In the genomic region with DNA sequence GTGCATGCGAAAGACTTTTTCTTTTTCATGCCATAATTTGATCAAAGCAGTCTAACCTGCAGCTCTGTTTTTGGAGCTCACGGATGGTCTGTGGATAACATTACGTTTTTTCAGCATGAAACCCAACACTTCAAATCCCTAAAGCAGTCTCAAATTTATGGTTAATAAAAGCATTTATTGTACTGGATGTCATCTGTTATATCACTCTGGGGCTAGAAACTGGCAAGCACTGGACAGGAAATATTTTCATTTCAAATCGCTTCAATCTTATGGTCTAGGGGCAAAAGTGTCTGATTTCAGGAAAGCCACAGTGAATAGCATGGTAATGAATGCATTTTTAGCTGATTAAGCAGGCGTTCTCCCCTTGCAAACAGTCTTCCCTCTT, we compare ENCODE assay signal across 12 mouse cellular contexts. TPM values are rescaled to one million over a fixed set of nuclear protein-coding genes. Genes with fewer than 3 reads are reported as not detected.
DNase-seq lines count a peak whose midpoint lies in the region; ATAC-seq and TF ChIP-seq lines count a peak whose summit lies in the region.
"Had no signal": no experiment of that assay in that cellular context is flagged by ENCODE, and none has a peak within 500 bp of the region (broad histone marks: within the 10 kb centered on the region; RNA-seq: fewer than 3 reads in every experiment).

No protein-coding gene starts in this region.

- no peak for DNase-seq in heart, adult 18-20 months
- no peak for DNase-seq in testis, postnatal 10 days (ENCODE audit: low spot score)
- no peak for DNase-seq in left cerebral cortex, postnatal 36 days (ENCODE audit: low spot score in 2 of 2)
- DNase-seq: liver; lung, postnatal 10 days had no signal

- H3K4me2 ChIP-seq in embryonic facial prominence, embryonic 13.5 days, result peak overlapping the region; percentile 26; the same call in 1 of the 2 replicates
- H3K4me2 ChIP-seq in hindbrain, embryonic 13.5 days, result peak overlapping the region; percentile 16; the same call in 1 of the 2 replicates
- H3K4me2 ChIP-seq in midbrain, embryonic 12.5 days (replicated peaks), result peak overlapping the region; percentile 32
- H3K4me2 ChIP-seq: heart, embryonic 12.5 days had no signal

- no peaks in the 10 kb centered on the region for H3K36me3 ChIP-seq in ES-Bruce4 (ENCODE audit: control insufficient read depth, insufficient read depth, low read length, poor library complexity, severe bottlenecking)
- no peaks in the 10 kb centered on the region for H3K36me3 ChIP-seq in embryonic facial prominence, embryonic 13.5 days
- H3K36me3 ChIP-seq in hindbrain, embryonic 13.5 days, result no peaks in the 10 kb centered on the region
- H3K36me3 ChIP-seq in midbrain, embryonic 12.5 days, result no peaks in the 10 kb centered on the region
- H3K36me3 ChIP-seq: heart, embryonic 12.5 days had no signal

- peaks cover 10% of the 10 kb centered on the region for H3K4me1 ChIP-seq in ES-Bruce4 (ENCODE audit: control insufficient read depth, insufficient read depth, low read length)
- peaks cover 69% of the 10 kb centered on the region for H3K4me1 ChIP-seq in embryonic facial prominence, embryonic 13.5 days
- H3K4me1 ChIP-seq in hindbrain, embryonic 13.5 days (replicated peaks), result peaks cover 43% of the 10 kb centered on the region
- peaks cover 46% of the 10 kb centered on the region for H3K4me1 ChIP-seq in midbrain, embryonic 12.5 days

- 16% methylated on average over 5 of the region's 5 CpGs for WGBS in embryonic facial prominence, embryonic 13.5 days
- 27% methylated on average over 5 of the region's 5 CpGs for WGBS in hindbrain, embryonic 13.5 days
- 29% methylated on average over 5 of the region's 5 CpGs for WGBS in midbrain, embryonic 12.5 days

- H3K4me3 ChIP-seq in ES-Bruce4 (ENCODE audit: low read depth, low read length), result no peak overlapping the region
- H3K4me3 ChIP-seq in embryonic facial prominence, embryonic 13.5 days, result no peak overlapping the region
- no peak overlapping the region for H3K4me3 ChIP-seq in hindbrain, embryonic 13.5 days
- no peak overlapping the region for H3K4me3 ChIP-seq in midbrain, embryonic 12.5 days
- H3K4me3 ChIP-seq: heart, embryonic 12.5 days had no signal

- TF ChIP-seq POLR2A in ES-Bruce4 (IDR thresholded peaks at IDR 0.05; ENCODE audit: insufficient read depth, low read length), result no peak

- no peak overlapping the region for H3K9ac ChIP-seq in ES-Bruce4 (ENCODE audit: low read depth, poor library complexity, severe bottlenecking)
- no peak overlapping the region for H3K9ac ChIP-seq in embryonic facial prominence, embryonic 13.5 days
- H3K9ac ChIP-seq in hindbrain, embryonic 13.5 days, result no peak overlapping the region
- H3K9ac ChIP-seq in midbrain, embryonic 12.5 days (replicated peaks), result no peak overlapping the region
- H3K9ac ChIP-seq: heart, embryonic 12.5 days had no signal

- no peak for TF ChIP-seq EP300 in ES-Bruce4 (IDR thresholded peaks at IDR 0.05; ENCODE audit: insufficient read depth, low read depth, low read length)

- intact Hi-C loops in left cerebral cortex, postnatal 36 days (cut with DNase I), result no loop called here

- H3K27ac ChIP-seq in ES-Bruce4 (ENCODE audit: insufficient read depth, low read length), result peak overlapping the region; percentile 60
- H3K27ac ChIP-seq in embryonic facial prominence, embryonic 13.5 days, result peak overlapping the region; percentile 92
- H3K27ac ChIP-seq in hindbrain, embryonic 13.5 days, result peak overlapping the region; percentile 76
- H3K27ac ChIP-seq in midbrain, embryonic 12.5 days (replicated peaks), result peak overlapping the region; percentile 75

- H3K27me3 ChIP-seq in ES-Bruce4 (ENCODE audit: control insufficient read depth, insufficient read depth, low read length, poor library complexity, severe bottlenecking), result no peaks in the 10 kb centered on the region
- no peaks in the 10 kb centered on the region for H3K27me3 ChIP-seq in embryonic facial prominence, embryonic 13.5 days
- no peaks in the 10 kb centered on the region for H3K27me3 ChIP-seq in hindbrain, embryonic 13.5 days
- peaks cover 45% of the 10 kb centered on the region for H3K27me3 ChIP-seq in midbrain, embryonic 12.5 days
- H3K27me3 ChIP-seq: heart, embryonic 12.5 days had no signal

- no peaks in the 10 kb centered on the region for H3K9me3 ChIP-seq in ES-Bruce4 (replicated peaks; ENCODE audit: control insufficient read depth, insufficient read depth, low read length, poor library complexity, severe bottlenecking)
- no peaks in the 10 kb centered on the region for H3K9me3 ChIP-seq in embryonic facial prominence, embryonic 13.5 days
- no peaks in the 10 kb centered on the region for H3K9me3 ChIP-seq in hindbrain, embryonic 13.5 days
- no peaks in the 10 kb centered on the region for H3K9me3 ChIP-seq in midbrain, embryonic 12.5 days
- H3K9me3 ChIP-seq: heart, embryonic 12.5 days had no signal

- peak; percentile 43; the same call in 1 of the 2 replicates for ATAC-seq in embryonic facial prominence, embryonic 13.5 days (ENCODE audit: insufficient number of reproducible peaks, insufficient read depth, low FRiP score, low TSS enrichment, low read depth)
- ATAC-seq in hindbrain, embryonic 13.5 days (ENCODE audit: low FRiP score), result no peak
- ATAC-seq in midbrain, embryonic 12.5 days (ENCODE audit: low FRiP score, low read depth), result no peak
- no peak for ATAC-seq in granulocyte monocyte progenitor cell, adult 5-6 weeks (replicated peaks; ENCODE audit: poor library complexity, severe bottlenecking)

- TF ChIP-seq CTCF in ES-Bruce4 (IDR thresholded peaks at IDR 0.05; ENCODE audit: low read depth, low read length), result no peak

RNA-seq across cellular contexts. Expression of a gene that starts 12.8 kb away (rescaled TPM):
- polyA plus RNA-seq in ES-Bruce4 (2011; ENCODE audit: insufficient read depth, insufficient read length, low read depth, missing spikeins), result 47.3 and 48.9 TPM in 2 replicates
- polyA plus RNA-seq in embryonic facial prominence, embryonic 13.5 days (2015; fragmentation: Nextera tagmentation; extraction: Ambion mirVana), result 6.8 and 6.9 TPM in 2 replicates
- 2.8 and 3.4 TPM in 2 replicates for polyA plus RNA-seq in hindbrain, embryonic 13.5 days (2015; fragmentation: Nextera tagmentation; extraction: Ambion mirVana)
- polyA plus RNA-seq in midbrain, embryonic 12.5 days (2016; fragmentation: Nextera tagmentation; extraction: Ambion mirVana), result 4.6 and 4.8 TPM in 2 replicates
- total RNA-seq in heart, adult 18-20 months (2021), result 1 to 10 TPM; 3.7 to 4.1 TPM
- total RNA-seq in granulocyte monocyte progenitor cell, adult 5-6 weeks (2014; fragmentation: Nextera tagmentation), result not detected in 2 replicates
- total RNA-seq in granulocyte monocyte progenitor cell, adult 5-6 weeks (2017), result not detected in 2 replicates
- 1 to 10 TPM; 2.1 to 2.3 TPM for total RNA-seq in left cerebral cortex, postnatal 36 days (2021)

RNA-seq across cellular contexts. Expression of a gene that starts 57.3 kb away (rescaled TPM):
- polyA plus RNA-seq in ES-Bruce4 (2011; ENCODE audit: insufficient read depth, insufficient read length, low read depth, missing spikeins), result 1.6 and 3.7 TPM in 2 replicates
- polyA plus RNA-seq in embryonic facial prominence, embryonic 13.5 days (2015; fragmentation: Nextera tagmentation; extraction: Ambion mirVana), result 0.21 and 0.28 TPM in 2 replicates
- polyA plus RNA-seq in hindbrain, embryonic 13.5 days (2015; fragmentation: Nextera tagmentation; extraction: Ambion mirVana), result not detected in 2 replicates
- not detected in 2 replicates for polyA plus RNA-seq in midbrain, embryonic 12.5 days (2016; fragmentation: Nextera tagmentation; extraction: Ambion mirVana)
- total RNA-seq in heart, adult 18-20 months (2021), result not detected
- 2.3 TPM in 1 of 2 replicates, not detected in the other for total RNA-seq in granulocyte monocyte progenitor cell, adult 5-6 weeks (2014; fragmentation: Nextera tagmentation)
- total RNA-seq in granulocyte monocyte progenitor cell, adult 5-6 weeks (2017), result 1.9 and 2.4 TPM in 2 replicates
- total RNA-seq in left cerebral cortex, postnatal 36 days (2021), result not detected
- total RNA-seq: monocyte, adult 5-6 weeks had no signal
